Comparison of ENCODE assay signal across 19 mouse cellular contexts in the genomic region with DNA sequence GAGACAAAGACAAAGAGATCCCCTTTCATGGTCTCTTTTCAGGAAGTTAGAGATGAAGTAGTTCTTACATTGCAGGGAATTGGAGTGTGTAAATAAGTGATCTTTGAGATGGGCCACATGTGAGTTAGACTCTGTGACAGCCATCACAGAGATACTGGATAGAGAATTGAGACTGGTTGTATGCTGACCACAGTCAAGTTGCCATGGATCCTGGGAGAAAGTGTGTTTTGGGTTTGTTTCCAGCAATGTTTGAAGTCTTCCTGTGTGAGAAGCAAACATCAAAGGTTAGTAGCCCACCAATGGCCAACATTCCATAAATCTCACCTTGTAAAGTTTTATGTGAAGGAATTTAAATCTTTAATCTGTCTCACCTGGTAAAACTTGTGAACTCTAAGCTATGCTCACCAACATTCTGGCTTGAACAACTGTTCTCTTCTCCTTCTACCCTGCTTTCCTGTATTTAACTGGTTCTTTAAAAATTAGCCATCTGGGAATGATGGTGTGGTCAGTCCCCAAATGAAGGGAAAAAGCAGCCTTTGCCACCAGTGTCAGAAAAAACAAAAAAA.
"Had no signal": no experiment of that assay in that cellular context is flagged by ENCODE, and none has a peak within 500 bp of the region (broad histone marks: within the 10 kb centered on the region; RNA-seq: fewer than 3 reads in every experiment).

No protein-coding gene starts in this region.

- H3K4me2 ChIP-seq: lung, embryonic 14.5 days; midbrain, embryonic 12.5 days; neural tube, embryonic 13.5 days; neural tube, embryonic 15.5 days had no signal

- H3K9ac ChIP-seq: lung, embryonic 14.5 days; midbrain, embryonic 12.5 days; neural tube, embryonic 13.5 days; neural tube, embryonic 15.5 days had no signal

- H3K27me3 ChIP-seq: neural tube, embryonic 13.5 days; neural tube, embryonic 15.5 days had no signal

- H3K27ac ChIP-seq: midbrain, embryonic 10.5 days; midbrain, embryonic 12.5 days; neural tube, embryonic 13.5 days; neural tube, embryonic 15.5 days had no signal

- H3K4me1 ChIP-seq: midbrain, embryonic 12.5 days; neural tube, embryonic 13.5 days; neural tube, embryonic 15.5 days had no signal

- DNase-seq: lung, adult 18-20 months; lung, embryonic 14.5 days; lung, postnatal 10 days; lung, postnatal 4 days; midbrain, embryonic 14.5 days; retina, postnatal 1 day; right cerebral cortex, adult 18-20 months; right cerebral cortex, postnatal 25 days; right cerebral cortex, postnatal 4 days; spleen, adult 18-20 months; thymus, adult 2 months; thymus, postnatal 25 days; thymus, postnatal 4 days had no signal

- H3K4me3 ChIP-seq: midbrain, embryonic 10.5 days; midbrain, embryonic 12.5 days; myocyte; neural tube, embryonic 13.5 days; neural tube, embryonic 15.5 days had no signal

- ATAC-seq: midbrain, embryonic 16.5 days had no signal

- H3K9me3 ChIP-seq: neural tube, embryonic 13.5 days; neural tube, embryonic 15.5 days had no signal

- H3K36me3 ChIP-seq: midbrain, embryonic 12.5 days; neural tube, embryonic 13.5 days; neural tube, embryonic 15.5 days had no signal
